Mouse (Mus musculus) heart, embryonic 16.5 days (tissue): Measurements from ENCODE around the gene Mcf2l. TPM values are rescaled to one million over a fixed set of nuclear protein-coding genes. Genes with fewer than 3 reads are reported as not detected.

Experiments used
- ATAC-seq: fragments of 200-750 bp; cut with Nextera tagmentation; replicated peaks from 2 replicates; pipeline ENCODE4 v1.8.0; 2017; ENCODE audit warnings: moderate number of reproducible peaks; ENCODE audit not compliant: insufficient read depth, low FRiP score; ENCODE audit errors: extremely low read depth
- H3K27ac ChIP-seq: fragments of 300-500 bp; sonication (generic); 2 replicates; pipeline ENCODE4 v1.5.1; 2014; ENCODE audit warnings: mild to moderate bottlenecking, low read length, control low read depth, moderate library complexity
- H3K27me3 ChIP-seq: fragments of 300-500 bp; sonication (generic); 2 replicates; pipeline ENCODE4 v1.6.1; 2014; ENCODE audit warnings: low read length, mixed read lengths; ENCODE audit not compliant: control insufficient read depth, insufficient read depth
- H3K36me3 ChIP-seq: fragments of 300-500 bp; sonication (generic); 2 replicates; pipeline ENCODE4 v1.6.1; 2014; ENCODE audit not compliant: control insufficient read depth, insufficient read depth
- H3K4me1 ChIP-seq: fragments of 300-500 bp; sonication (generic); 2 replicates; pipeline ENCODE4 v1.6.1; 2014; ENCODE audit warnings: low read length, mixed read lengths; ENCODE audit not compliant: control insufficient read depth, insufficient read depth
- H3K4me2 ChIP-seq: fragments of 300-500 bp; sonication (generic); 2 replicates; pipeline ENCODE4 v1.6.1; 2014; ENCODE audit warnings: low read depth, mild to moderate bottlenecking, control low read depth, low read length
- H3K4me3 ChIP-seq: fragments of 300-500 bp; sonication (generic); 2 replicates; pipeline ENCODE4 v1.5.1; 2014; ENCODE audit warnings: mild to moderate bottlenecking, control low read depth, low read length
- H3K9ac ChIP-seq: fragments of 300-500 bp; sonication (generic); 2 replicates; pipeline ENCODE4 v1.6.1; 2014; ENCODE audit warnings: low read length, control low read depth
- H3K9me3 ChIP-seq: fragments of 300-500 bp; sonication (generic); replicated peaks from 2 replicates; pipeline ENCODE4 v1.6.1; 2016; ENCODE audit warnings: low read length; ENCODE audit not compliant: control insufficient read depth
- WGBS: fragments of 180-500 bp; shearing (Covaris S2); extraction: QIAGEN DNeasy Blood & Tissue Kit; methylation state at CpG from one replicate; pipeline ENCODE4 v1.1.7; 2014; 5-methylcytosine and 5-hydroxymethylcytosine counted together
- microRNA-seq: library from miRNA; unstranded; fragments of <30 nt; microRNA quantifications from one replicate; pipeline ENCODE4, GENCODE M21; 2017
- polyA plus RNA-seq: library from polyadenylated mRNA; unstranded; fragments of >200 nt; fragmentation: Nextera tagmentation; extraction: Ambion mirVana; gene quantifications from 2 replicates; pipeline ENCODE4 v1.2.1, GENCODE M21; 2015

The Mcf2l gene
- polyA plus RNA-seq, 1 experiment from 2014 or later, result 11.1 TPM

DNA sequence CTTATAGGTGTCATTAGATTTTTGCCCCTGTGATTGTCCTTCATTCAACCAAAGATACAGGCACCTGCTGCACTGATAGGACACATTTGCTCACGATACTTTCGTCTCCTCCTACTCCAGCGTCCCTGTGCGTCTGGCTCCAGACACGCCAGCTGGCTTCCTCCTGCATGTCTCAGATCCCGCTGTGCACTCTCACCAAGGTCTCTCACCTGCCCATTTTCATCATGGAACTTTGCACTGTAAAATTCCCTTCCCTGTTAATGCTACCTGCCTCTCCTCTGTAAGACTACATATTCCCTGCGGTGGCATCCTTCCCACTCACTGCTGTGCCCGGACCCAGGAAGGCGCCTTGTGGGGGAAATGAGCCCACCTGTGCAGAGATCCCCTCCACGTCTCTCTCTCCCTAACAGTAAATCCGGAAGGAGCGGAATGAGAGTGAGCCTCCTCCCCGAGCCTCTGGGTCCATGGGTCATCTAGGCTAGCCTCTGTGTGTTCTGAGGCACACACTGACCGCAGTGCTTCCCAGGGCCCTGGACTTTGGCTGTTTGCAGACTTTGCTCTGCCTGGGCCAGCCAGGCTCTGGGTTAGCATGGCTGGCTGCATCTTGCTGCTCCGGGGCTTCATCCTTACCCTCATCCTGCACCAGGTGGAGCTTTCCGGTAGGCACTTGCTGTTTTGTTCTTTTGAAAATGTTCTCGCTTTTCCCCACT is 187.0 kb downstream of the Mcf2l start, which contains the start of gene Proz:
Proz (plus strand) TSS at position 474 of the 710 bp plus-strand sequence.
- H3K27ac ChIP-seq, result no peak within 1 kb of the TSS
- H3K27me3 ChIP-seq, result no peaks in the 10 kb centered on the region
- H3K4me3 ChIP-seq, result no peak within 1 kb of the TSS
- no peak within 1 kb of the TSS for H3K9ac ChIP-seq
- 0 out of 2 replicates have a peak, but pooled peaks cover 3% of the 10 kb centered on the region for H3K9me3 ChIP-seq
- H3K36me3 ChIP-seq, result no peaks in the 10 kb centered on the region
- 69% methylated on average over 17 of the region's 17 CpGs for WGBS
- no peak within 1 kb of the TSS for H3K4me2 ChIP-seq
- H3K4me1 ChIP-seq, result no peaks in the 10 kb centered on the region
- no peak for ATAC-seq

- Histone ChIP-seq H3K4me2 (no peak overlapping the region), H3K27ac (no peak overlapping the region)
- 71% methylated on average over 16 of the region's 16 CpGs for WGBS
Measured at GRCm38 (mm10) chr8:13063112-13063511, 189.5 kb downstream of the Mcf2l start.

More at GRCm38 (mm10) chr8:13063112-13063511, 189.5 kb downstream of the Mcf2l start:
- Histone ChIP-seq H3K4me3 (no peak overlapping the region), H3K36me3 (no peaks in the 10 kb centered on the region), H3K9me3 (0 out of 2 replicates have a peak, but pooled peaks cover 3% of the 10 kb centered on the region), H3K27me3 (no peaks in the 10 kb centered on the region), H3K4me1 (no peaks in the 10 kb centered on the region), H3K9ac (no peak overlapping the region)
- ATAC-seq, result no peak

Small RNAs within 50 kb of the gene (microRNA-seq; reads per million reads assigned to microRNA genes)
- gene Gm38671, result not detected

Other genes starting within 250 kb of the Mcf2l start
- 27.5 and 29.4 TPM in 2 replicates for gene Tubgcp3, start 201.6 kb upstream of the Mcf2l start, polyA plus RNA-seq
- gene Atp11a, start 116.8 kb upstream of the Mcf2l start, polyA plus RNA-seq, result 10.8 and 13.2 TPM in 2 replicates
- not detected in 2 replicates for gene F7, start 152.2 kb downstream of the Mcf2l start, polyA plus RNA-seq
- gene F10, start 163.5 kb downstream of the Mcf2l start, polyA plus RNA-seq, result 1.2 and 1.6 TPM in 2 replicates
- 0.42 and 0.43 TPM in 2 replicates for gene Proz, start 187.1 kb downstream of the Mcf2l start, polyA plus RNA-seq
- gene Pcid2, start 231.7 kb downstream of the Mcf2l start, polyA plus RNA-seq, result 25.7 and 26.1 TPM in 2 replicates
- gene Cul4a, start 231.8 kb downstream of the Mcf2l start, polyA plus RNA-seq, result 100 TPM in 2 replicates